Mouse (Mus musculus) MEL (cell line): ENCODE results near the gene Rad54l2. TPM values are rescaled to one million over a fixed set of nuclear protein-coding genes. Genes with fewer than 3 reads are reported as not detected.

Experiments used
- DNase-seq: peaks from one replicate; pipeline ENCODE4 v3.0.0; 2011; ENCODE audit warnings: low read depth, low spot score
- H3K27ac ChIP-seq: 2 replicates; pipeline ENCODE4 v1.5.1; 2012; ENCODE audit warnings: low read depth, mild to moderate bottlenecking, control low read depth, low read length, moderate library complexity; ENCODE audit not compliant: control insufficient read depth
- H3K27me3 ChIP-seq, 2 experiments: fragments of 150-350 bp in 1 of 2; sonication (generic) in 1 of 2; 2 replicates each; pipeline ENCODE4 v1.6.1; 2012; ENCODE audit warnings: low read length in 2 of 2, mild to moderate bottlenecking in 2 of 2, improper control_type of control experiment in 1 of 2, moderate library complexity in 1 of 2; ENCODE audit not compliant: insufficient read depth in 2 of 2, control insufficient read depth in 1 of 2
- H3K36me3 ChIP-seq, 2 experiments: 2 replicates each; pipeline ENCODE4 v1.6.1; 2012 to 2014; ENCODE audit warnings: low read length in 2 of 2, improper control_type of control experiment in 1 of 2, inconsistent platforms in 1 of 2, mild to moderate bottlenecking in 1 of 2; ENCODE audit not compliant: insufficient read depth in 2 of 2, control insufficient read depth in 1 of 2
- H3K4me1 ChIP-seq, 2 experiments: fragments of 150-350 bp in 1 of 2; sonication (generic) in 1 of 2; 2 replicates each; pipeline ENCODE4 v1.6.1; 2012; ENCODE audit warnings: low read length in 2 of 2, improper control_type of control experiment in 1 of 2, mild to moderate bottlenecking in 1 of 2; ENCODE audit not compliant: insufficient read depth in 2 of 2, control insufficient read depth in 1 of 2
- H3K4me3 ChIP-seq, 2 experiments: fragments of 150-350 bp in 1 of 2; sonication (generic) in 1 of 2; 2 replicates each; pipeline ENCODE4 v1.5.1; 2012; ENCODE audit warnings: low read depth in 2 of 2, low read length in 2 of 2, mild to moderate bottlenecking in 2 of 2, moderate library complexity in 2 of 2, control low read depth in 1 of 2, improper control_type of control experiment in 1 of 2; ENCODE audit not compliant: control insufficient read depth in 1 of 2, insufficient read depth in 1 of 2
- H3K79me2 ChIP-seq: 2 replicates; pipeline ENCODE4 v1.6.1; 2012; ENCODE audit warnings: mild to moderate bottlenecking, low read length, moderate library complexity; ENCODE audit not compliant: control insufficient read depth, poor library complexity, insufficient read depth
- H3K9ac ChIP-seq: 2 replicates; pipeline ENCODE4 v1.6.1; 2012; ENCODE audit warnings: low read depth, mild to moderate bottlenecking, control low read depth, low read length, moderate library complexity; ENCODE audit not compliant: control insufficient read depth, poor library complexity, severe bottlenecking
- H3K9me3 ChIP-seq: fragments of 150-350 bp; sonication (generic); replicated peaks from 2 replicates; pipeline ENCODE4 v1.6.1; 2012; ENCODE audit warnings: mild to moderate bottlenecking, low read length, improper control_type of control experiment, moderate library complexity; ENCODE audit not compliant: insufficient read depth
- BHLHE40 ChIP-seq: IDR thresholded peaks from 2 replicates; pipeline ENCODE4 v1.6.1; 2012; ENCODE audit warnings: low read depth, mild to moderate bottlenecking, inconsistent platforms, low read length, improper control_type of control experiment, borderline replicate concordance
- CHD1 ChIP-seq: IDR thresholded peaks from 2 replicates; pipeline ENCODE4 v1.6.1; 2012; ENCODE audit warnings: low read depth, mild to moderate bottlenecking, inconsistent platforms, low read length, improper control_type of control experiment
- CHD2 ChIP-seq: IDR thresholded peaks from 2 replicates; pipeline ENCODE4 v1.6.1; 2011; ENCODE audit warnings: low read length, improper control_type of control experiment
- CTCF ChIP-seq, 3 experiments: IDR thresholded peaks in 2 of 3; conservative IDR thresholded peaks in 1 of 3; 2 replicates each; pipeline ENCODE4 v1.5.1; 2011 to 2012; ENCODE audit warnings: low read length in 3 of 3, low read depth in 2 of 3, mild to moderate bottlenecking in 2 of 3, improper control_type of control experiment in 1 of 3, inconsistent platforms in 1 of 3, mixed read lengths in 1 of 3, moderate library complexity in 1 of 3; ENCODE audit not compliant: control insufficient read depth in 1 of 3, insufficient read depth in 1 of 3, poor library complexity in 1 of 3, severe bottlenecking in 1 of 3
- E2F4 ChIP-seq: IDR thresholded peaks from 2 replicates; pipeline ENCODE4 v1.6.1; 2011; ENCODE audit warnings: low read depth, low read length, improper control_type of control experiment, borderline replicate concordance
- ELF1 ChIP-seq: IDR thresholded peaks from 2 replicates; pipeline ENCODE4 v1.6.1; 2014; ENCODE audit warnings: low read depth, mild to moderate bottlenecking, inconsistent platforms, low read length, improper control_type of control experiment, moderate library complexity
- ETS1 ChIP-seq: IDR thresholded peaks from 2 replicates; pipeline ENCODE4 v1.6.1; 2012; ENCODE audit warnings: low read depth, mild to moderate bottlenecking, inconsistent platforms, low read length, improper control_type of control experiment, moderate library complexity
- GABPA ChIP-seq: IDR thresholded peaks from 2 replicates; pipeline ENCODE4 v1.6.1; 2012; ENCODE audit warnings: low read depth, mild to moderate bottlenecking, inconsistent platforms, low read length, improper control_type of control experiment, moderate library complexity
- HCFC1 ChIP-seq: IDR thresholded peaks from 2 replicates; pipeline ENCODE4 v1.6.1; 2012; ENCODE audit warnings: low read depth, mild to moderate bottlenecking, inconsistent platforms, low read length, improper control_type of control experiment, moderate library complexity
- JUND ChIP-seq: IDR thresholded peaks from 2 replicates; pipeline ENCODE4 v1.6.1; 2011; ENCODE audit warnings: low read depth, mild to moderate bottlenecking, improper control_type of control experiment, low read length
- KAT2A ChIP-seq: conservative IDR thresholded peaks from 2 replicates; pipeline ENCODE4 v1.6.1; 2012; ENCODE audit warnings: low read depth, low read length, improper control_type of control experiment, inconsistent platforms
- MAFK ChIP-seq: IDR thresholded peaks from 2 replicates; pipeline ENCODE4 v1.6.1; 2011; ENCODE audit warnings: low read depth, mild to moderate bottlenecking, low read length, improper control_type of control experiment, borderline replicate concordance
- MAZ ChIP-seq: IDR thresholded peaks from 2 replicates; pipeline ENCODE4 v1.6.1; 2012; ENCODE audit warnings: low read depth, mild to moderate bottlenecking, inconsistent platforms, low read length, improper control_type of control experiment
- MXI1 ChIP-seq: IDR thresholded peaks from 2 replicates; pipeline ENCODE4 v1.6.1; 2011; ENCODE audit warnings: mild to moderate bottlenecking, low read depth, low read length, improper control_type of control experiment
- MYC ChIP-seq: IDR thresholded peaks from 2 replicates; pipeline ENCODE4 v1.6.1; 2011; ENCODE audit warnings: low read depth, mild to moderate bottlenecking, low read length, improper control_type of control experiment, moderate library complexity
- NELFE ChIP-seq: IDR thresholded peaks from 2 replicates; pipeline ENCODE4 v1.6.1; 2011; ENCODE audit warnings: low read depth, low read length, improper control_type of control experiment
- NRF1 ChIP-seq: IDR thresholded peaks from 2 replicates; pipeline ENCODE4 v1.6.1; 2014; ENCODE audit warnings: low read depth, mild to moderate bottlenecking, inconsistent platforms, low read length, improper control_type of control experiment, moderate library complexity; ENCODE audit not compliant: poor library complexity, insufficient read depth, severe bottlenecking
- POLR2A ChIP-seq, 2 experiments: IDR thresholded peaks; 2 replicates each; pipeline ENCODE4 v1.6.1; 2011 to 2012; ENCODE audit warnings: low read length in 2 of 2, mild to moderate bottlenecking in 2 of 2, control low read depth in 1 of 2, improper control_type of control experiment in 1 of 2, low read depth in 1 of 2, moderate library complexity in 1 of 2; ENCODE audit not compliant: control insufficient read depth in 1 of 2, insufficient read depth in 1 of 2, poor library complexity in 1 of 2
- POLR2AphosphoS5 ChIP-seq: IDR thresholded peaks from 2 replicates; pipeline ENCODE4 v1.6.1; 2012; ENCODE audit warnings: low read depth, borderline replicate concordance, mild to moderate bottlenecking, inconsistent platforms, low read length, moderate library complexity, mixed read lengths
- RCOR1 ChIP-seq: IDR thresholded peaks from 2 replicates; pipeline ENCODE4 v1.6.1; 2012; ENCODE audit warnings: low read depth, mild to moderate bottlenecking, inconsistent platforms, low read length, improper control_type of control experiment
- SIN3A ChIP-seq: IDR thresholded peaks from 2 replicates; pipeline ENCODE4 v1.6.1; 2012; ENCODE audit warnings: low read length, improper control_type of control experiment, inconsistent platforms
- SMC3 ChIP-seq: IDR thresholded peaks from 2 replicates; pipeline ENCODE4 v1.6.1; 2011; ENCODE audit warnings: low read depth, low read length, improper control_type of control experiment
- TAL1 ChIP-seq: IDR thresholded peaks from 2 replicates; pipeline ENCODE4 v1.6.1; 2012; ENCODE audit warnings: mild to moderate bottlenecking, inconsistent platforms, low read length, moderate library complexity, mixed read lengths
- TBP ChIP-seq: IDR thresholded peaks from 2 replicates; pipeline ENCODE4 v1.8.0; 2011; ENCODE audit warnings: low read depth, low read length, improper control_type of control experiment
- TCF12 ChIP-seq: IDR thresholded peaks from 2 replicates; pipeline ENCODE4 v1.6.1; 2014; ENCODE audit warnings: low read depth, mild to moderate bottlenecking, inconsistent platforms, low read length, improper control_type of control experiment, moderate library complexity
- UBTF ChIP-seq: IDR thresholded peaks from 2 replicates; pipeline ENCODE4 v1.6.1; 2012; ENCODE audit warnings: low read depth, mild to moderate bottlenecking, inconsistent platforms, low read length, improper control_type of control experiment, moderate library complexity, borderline replicate concordance; ENCODE audit not compliant: insufficient read depth
- USF1 ChIP-seq: IDR thresholded peaks from 2 replicates; pipeline ENCODE4 v1.6.1; 2014; ENCODE audit warnings: low read depth, mild to moderate bottlenecking, inconsistent platforms, low read length, improper control_type of control experiment, moderate library complexity
- USF2 ChIP-seq, 2 experiments: IDR thresholded peaks; 2 replicates each; pipeline ENCODE4 v1.6.1; 2011 to 2012; ENCODE audit warnings: improper control_type of control experiment in 2 of 2, low read length in 2 of 2, borderline replicate concordance in 1 of 2, inconsistent platforms in 1 of 2, low read depth in 1 of 2, mild to moderate bottlenecking in 1 of 2; ENCODE audit not compliant: insufficient read depth in 1 of 2
- ZKSCAN1 ChIP-seq: IDR thresholded peaks from 2 replicates; pipeline ENCODE4 v1.6.1; 2012; ENCODE audit warnings: low read depth, mild to moderate bottlenecking, inconsistent platforms, low read length, improper control_type of control experiment, moderate library complexity
- ZMIZ1 ChIP-seq: IDR thresholded peaks from 2 replicates; pipeline ENCODE4 v1.6.1; 2012; ENCODE audit warnings: low read depth, mild to moderate bottlenecking, inconsistent platforms, low read length, improper control_type of control experiment, moderate library complexity
- ZNF384 ChIP-seq: IDR thresholded peaks from 2 replicates; pipeline ENCODE4 v1.6.1; 2012; ENCODE audit warnings: low read depth, mild to moderate bottlenecking, inconsistent platforms, low read length, improper control_type of control experiment
- polyA plus RNA-seq, 2 experiments: library from polyadenylated mRNA; stranded (reverse) in 1 of 2; unstranded in 1 of 2; fragments of >175 nt in 1 of 2; fragments of >200 nt in 1 of 2; gene quantifications; 2 replicates each; pipeline versions ENCODE4 v1.2.1 to v1.2.4; 2012; ENCODE audit warnings: low replicate concordance in 2 of 2, low read depth in 1 of 2; ENCODE audit not compliant: insufficient read length in 2 of 2, insufficient read depth in 1 of 2, missing spikeins in 1 of 2
- total RNA-seq: library from RNA; depleted of rRNA; stranded (reverse); fragments of 300-350 nt; gene quantifications from 2 replicates; pipeline ENCODE4 v1.2.3, GENCODE M21; 2012

The Rad54l2 gene
- total and polyA plus RNA-seq, 3 experiments, result 11.9 to 27.2 (median 15.5) TPM

- no peak; the same call in 1 of the 2 replicates for TF ChIP-seq MXI1
- TF ChIP-seq CTCF (IDR thresholded peaks at IDR 0.05 in 2 of 3, conservative IDR thresholded peaks at IDR 0.05 in 1 of 3; ENCODE audit: control insufficient read depth in 1 of 3, insufficient read depth in 1 of 3, low read depth in 2 of 3, low read length in 3 of 3, poor library complexity in 1 of 3, severe bottlenecking in 1 of 3), result peak in 2 of 3 experiments; percentile 0 to 29; a peak in 3 of 6 replicates
- TF ChIP-seq SMC3, result no peak
These were observed at the start of gene Rad54l2 (continued) for GRCm38 (mm10) chr9:106788812-106789321.

- Histone ChIP-seq H3K27ac (peak overlapping the region; percentile 93), H3K79me2 (peaks cover 24% of the 10 kb centered on the region), H3K4me3 (peak overlapping the region; percentile 66 to 74), H3K36me3 (peaks cover 2 to 14% of the 10 kb centered on the region in 2 experiments; a peak in 2 of 4 replicates), H3K27me3 (no peaks in the 10 kb centered on the region), H3K4me1 (peaks cover 0 to 6% of the 10 kb centered on the region in 2 experiments; a peak in 3 of 4 replicates), H3K9me3 (no peaks in the 10 kb centered on the region), H3K9ac (peak overlapping the region; percentile 85)
- DNase-seq, result peak; percentile 94
- TF ChIP-seq SMC3 (no peak), ZKSCAN1 (peak; percentile 59; the same call in 1 of the 2 replicates), TAL1 (no peak), TBP (0 out of 2 replicates have a peak, but pooled peaks have one; percentile 40), MYC (0 out of 2 replicates have a peak, but pooled peaks have one; percentile 48), GABPA (no peak), JUND (no peak), NELFE (peak; percentile 23), MAZ (no peak), CHD2 (no peak), ELF1 (peak; percentile 76), HCFC1 (peak; percentile 64), CHD1 (no peak), NRF1 (no peak), RCOR1 (0 out of 2 replicates have a peak, but pooled peaks have one; percentile 34), ETS1 (peak; percentile 91), USF2 (IDR thresholded peaks at IDR 0.05; ENCODE audit: borderline replicate concordance in 1 of 2, insufficient read depth in 1 of 2, low read depth in 1 of 2, low read length in 2 of 2) (no peak), MAFK (0 out of 2 replicates have a peak, but pooled peaks have one; percentile 21), UBTF (no peak), SIN3A (peak; percentile 96), POLR2A (IDR thresholded peaks at IDR 0.05; ENCODE audit: control insufficient read depth in 1 of 2, insufficient read depth in 1 of 2, low read depth in 1 of 2, low read length in 2 of 2, poor library complexity in 1 of 2) (peak in 1 of 2 experiments; percentile 48; a peak in 2 of 4 replicates), ZMIZ1 (no peak; the same call in 1 of the 2 replicates), CTCF (IDR thresholded peaks at IDR 0.05 in 2 of 3, conservative IDR thresholded peaks at IDR 0.05 in 1 of 3; ENCODE audit: control insufficient read depth in 1 of 3, insufficient read depth in 1 of 3, low read depth in 2 of 3, low read length in 3 of 3, poor library complexity in 1 of 3, severe bottlenecking in 1 of 3) (no peak), POLR2AphosphoS5 (no peak), BHLHE40 (peak; percentile 35; the same call in 1 of the 2 replicates), TCF12 (peak; percentile 46; the same call in 1 of the 2 replicates), E2F4 (no peak), ZNF384 (peak; percentile 100), KAT2A (no peak), USF1 (peak; percentile 10; the same call in 1 of the 2 replicates)
These were observed 33.5 kb upstream of the Rad54l2 start for GRCm38 (mm10) chr9:106822381-106823104.
